Mouse (Mus musculus) urinary bladder, postnatal 14 days (tissue): ENCODE results near the gene Gtf2i.

Experiments
- DNase-seq: peaks from one replicate; pipeline ENCODE4 v3.0.0; 2021; ENCODE audit warnings: low spot score

Gtf2i gene

GRCm38 (mm10) chr5:134322355-134322754 lies 7.8 kb upstream of the Gtf2i start:
- no peak for DNase-seq

- DNase-seq = peak; percentile 47
These were observed 7.1 kb upstream of the Gtf2i start for GRCm38 (mm10) chr5:134321699-134322098.

GRCm38 (mm10) chr5:134318903-134319302 lies 4.3 kb upstream of the Gtf2i start:
- DNase-seq = no peak

- no peak for DNase-seq
These were observed 2.2 kb upstream of the Gtf2i start for GRCm38 (mm10) chr5:134316721-134317120.

- peak; percentile 67 for DNase-seq
These were observed 1.2 kb upstream of the Gtf2i start for GRCm38 (mm10) chr5:134315623-134316350.

- DNase-seq = no peak
These were observed 389 bp downstream of the Gtf2i start for GRCm38 (mm10) chr5:134314068-134314674.

- peak; percentile 97 for DNase-seq
These were observed 1.0 kb downstream of the Gtf2i start for GRCm38 (mm10) chr5:134313451-134314067.

GRCm38 (mm10) chr5:134312691-134313450 lies 1.7 kb downstream of the Gtf2i start:
- DNase-seq = no peak

GRCm38 (mm10) chr5:134311894-134312411 lies 2.6 kb downstream of the Gtf2i start:
- no peak for DNase-seq

GRCm38 (mm10) chr5:134310201-134310600 lies 4.4 kb downstream of the Gtf2i start:
- DNase-seq = no peak

GRCm38 (mm10) chr5:134309345-134309744 lies 5.2 kb downstream of the Gtf2i start:
- no peak for DNase-seq

GRCm38 (mm10) chr5:134304639-134305038 lies 9.9 kb downstream of the Gtf2i start:
- no peak for DNase-seq

- DNase-seq = no peak
These were observed 19.1 kb downstream of the Gtf2i start for GRCm38 (mm10) chr5:134295277-134296050.

GRCm38 (mm10) chr5:134294606-134295005 lies 20.0 kb downstream of the Gtf2i start:
- DNase-seq = no peak

GRCm38 (mm10) chr5:134291096-134291495 lies 23.5 kb downstream of the Gtf2i start:
- DNase-seq = no peak

- no peak for DNase-seq
These were observed 24.5 kb downstream of the Gtf2i start for GRCm38 (mm10) chr5:134289935-134290560.

GRCm38 (mm10) chr5:134288071-134288470 lies 26.5 kb downstream of the Gtf2i start:
- DNase-seq = no peak

GRCm38 (mm10) chr5:134284921-134285320 lies 29.6 kb downstream of the Gtf2i start:
- no peak for DNase-seq

GRCm38 (mm10) chr5:134282603-134283002 lies 32.0 kb downstream of the Gtf2i start:
- no peak for DNase-seq

GRCm38 (mm10) chr5:134282076-134282475 lies 32.5 kb downstream of the Gtf2i start:
- no peak for DNase-seq

GRCm38 (mm10) chr5:134279371-134279770 lies 35.2 kb downstream of the Gtf2i start:
- no peak for DNase-seq
